Mouse (Mus musculus) kidney, adult 2 months (tissue): ENCODE data around the gene Vwa8. TPM values are rescaled to one million over a fixed set of nuclear protein-coding genes. Genes with fewer than 3 reads are reported as not detected.

Source experiments
- DNase-seq: peaks from one replicate; pipeline ENCODE4 v3.0.0; 2021
- H3K27ac ChIP-seq: fragments of 200-500 bp; 2 replicates; pipeline ENCODE4 v1.5.1; 2012; ENCODE audit warnings: low read depth, low read length, control low read depth, inconsistent platforms; ENCODE audit not compliant: insufficient read depth
- H3K27me3 ChIP-seq: fragments of 200-500 bp; replicated peaks from 2 replicates; pipeline ENCODE4 v1.6.1; 2012; ENCODE audit warnings: mild to moderate bottlenecking, moderate library complexity, low read length, inconsistent platforms; ENCODE audit not compliant: control insufficient read depth, insufficient read depth
- H3K36me3 ChIP-seq: fragments of 200-500 bp; 2 replicates; pipeline ENCODE4 v1.6.1; 2012; ENCODE audit warnings: mild to moderate bottlenecking, moderate library complexity, low read length, inconsistent platforms; ENCODE audit not compliant: control insufficient read depth, insufficient read depth
- H3K4me1 ChIP-seq: fragments of 200-500 bp; 2 replicates; pipeline ENCODE4 v1.6.1; 2011; ENCODE audit warnings: low read length; ENCODE audit not compliant: control insufficient read depth, insufficient read depth
- H3K4me3 ChIP-seq: fragments of 200-500 bp; 2 replicates; pipeline ENCODE4 v1.5.1; 2011; ENCODE audit warnings: mild to moderate bottlenecking, low read depth, low read length, control low read depth; ENCODE audit not compliant: insufficient read depth
- CTCF ChIP-seq: fragments of 200-500 bp; conservative IDR thresholded peaks from 2 replicates; pipeline ENCODE4 v1.5.1; 2011; ENCODE audit warnings: low read depth, mild to moderate bottlenecking, control low read depth, low read length, moderate library complexity, mixed read lengths; ENCODE audit not compliant: insufficient read depth, insufficient read length
- POLR2A ChIP-seq: fragments of 200-500 bp; IDR thresholded peaks from one replicate; pipeline ENCODE4 v1.6.1; 2011; ENCODE audit warnings: low read depth, low read length, control low read depth
- WGBS: fragments of 180-500 bp; shearing (Covaris S2); methylation state at CpG from one replicate; pipeline ENCODE4 v1.1.7; 2018; 5-methylcytosine and 5-hydroxymethylcytosine counted together
- polyA plus RNA-seq: library from polyadenylated mRNA; depleted of rRNA; stranded (reverse); fragments of >200 nt; gene quantifications from 2 replicates; pipeline ENCODE4 v1.2.3, GENCODE M21; 2012; rRNA removed

Gene Vwa8
- polyA plus RNA-seq, 1 experiment: 78.0 TPM

DNA sequence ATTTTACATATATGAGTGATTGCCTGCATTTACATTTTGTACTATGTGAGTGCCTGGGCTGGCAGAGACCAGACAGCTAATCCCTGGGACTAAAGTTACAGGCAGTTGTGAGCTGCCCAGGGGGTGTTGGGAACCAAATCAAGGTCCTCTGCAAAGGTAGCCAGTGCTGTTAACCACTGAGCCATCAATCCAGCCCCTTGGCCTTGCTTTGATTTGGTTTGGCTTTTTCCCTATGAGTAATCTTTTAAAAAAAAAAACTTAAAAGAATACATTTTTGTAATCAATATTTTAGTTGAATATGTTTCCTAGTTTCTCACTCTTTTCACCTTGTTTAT is 393.5 kb downstream of the Vwa8 start:
- Histone ChIP-seq H3K27ac (no peak overlapping the region), H3K27me3 (no peaks in the 10 kb centered on the region), H3K36me3 (no peaks in the 10 kb centered on the region), H3K4me1 (no peaks in the 10 kb centered on the region), H3K4me3 (no peak overlapping the region)
- no peak for DNase-seq
- no peak for TF ChIP-seq CTCF
- no peak for TF ChIP-seq POLR2A

GRCm38 (mm10) chr14:79243038-79243883 is 394.4 kb downstream of the Vwa8 start:
- 82% methylated on average over 12 of the region's 12 CpGs for WGBS
- H3K27me3 ChIP-seq: no peaks in the 10 kb centered on the region
- H3K27ac ChIP-seq: no peak overlapping the region
- TF ChIP-seq POLR2A: no peak
- TF ChIP-seq CTCF: no peak
- H3K36me3 ChIP-seq: no peaks in the 10 kb centered on the region
- H3K4me3 ChIP-seq: no peak overlapping the region
- no peak for DNase-seq
- H3K4me1 ChIP-seq: no peaks in the 10 kb centered on the region

DNA sequence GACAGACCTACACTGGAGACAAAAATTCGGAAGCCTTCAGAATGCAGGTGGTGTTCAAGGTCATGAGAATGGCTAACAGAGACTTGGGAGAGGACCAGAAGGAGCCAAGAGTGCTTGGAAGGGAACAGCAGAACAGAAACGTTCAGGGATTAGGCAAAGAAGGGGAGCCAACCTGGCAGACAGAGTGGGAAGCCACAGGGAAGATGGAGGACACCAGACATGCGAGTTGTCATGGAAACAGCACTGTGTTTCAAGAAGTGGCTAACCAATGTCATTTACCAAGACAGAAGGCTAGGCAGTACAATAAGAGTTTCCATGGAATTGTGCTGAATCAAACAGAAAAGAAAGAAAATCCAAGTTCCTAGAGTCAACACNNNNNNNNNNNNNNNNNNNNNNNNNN is 395.7 kb downstream of the Vwa8 start:
- Histone ChIP-seq H3K4me1 (no peaks in the 10 kb centered on the region), H3K36me3 (no peaks in the 10 kb centered on the region), H3K27ac (no peak overlapping the region), H3K27me3 (no peaks in the 10 kb centered on the region), H3K4me3 (no peak overlapping the region)
- TF ChIP-seq POLR2A (no peak), CTCF (no peak)
- WGBS: 73% methylated on average over 3 of the region's 3 CpGs
- no peak for DNase-seq

DNA sequence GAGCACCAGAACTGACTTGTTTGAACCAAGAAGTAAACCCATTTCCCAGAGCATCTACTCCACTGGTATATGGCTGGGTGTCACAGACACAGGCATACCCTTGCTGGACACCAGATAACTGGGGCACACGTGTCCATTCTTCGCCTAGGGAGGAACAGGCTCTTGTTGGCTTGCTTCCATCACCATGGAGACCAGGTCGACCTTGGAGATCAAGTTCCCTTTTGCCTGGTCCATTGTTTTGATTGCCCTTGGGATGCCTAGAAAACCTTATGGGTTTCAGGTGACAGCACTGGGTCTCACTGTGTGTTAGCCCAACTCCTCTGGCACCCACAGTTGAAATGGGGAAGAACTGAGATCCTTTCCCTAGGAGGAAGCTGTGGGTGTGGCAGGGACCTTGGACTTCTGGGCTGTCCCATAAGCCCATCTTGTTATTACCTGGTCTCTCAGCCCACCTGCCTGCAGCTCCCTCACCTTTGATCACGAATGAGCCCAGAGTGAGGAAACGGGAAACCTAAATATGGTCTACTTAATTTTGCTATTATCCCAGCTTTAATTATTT is 403.0 kb downstream of the Vwa8 start:
- no peak for DNase-seq
- H3K27me3 ChIP-seq: no peaks in the 10 kb centered on the region
- H3K4me1 ChIP-seq: no peaks in the 10 kb centered on the region
- no peaks in the 10 kb centered on the region for H3K36me3 ChIP-seq
- H3K27ac ChIP-seq: no peak overlapping the region
- TF ChIP-seq POLR2A (no peak), CTCF (no peak)
- 50% methylated on average over 5 of the region's 5 CpGs for WGBS
- H3K4me3 ChIP-seq: no peak overlapping the region

Other genes starting within 250 kb of the Vwa8 start
- 1.9 and 2.6 TPM in 2 replicates for gene Dgkh, start 116.3 kb upstream of the Vwa8 start, polyA plus RNA-seq